Comparison of ENCODE assay signal across 25 mouse cellular contexts in genomic region chr13:115595126-115595671, GRCm38 (mm10).
"Had no signal": no experiment of that assay in that cellular context is flagged by ENCODE, and none has a peak within 500 bp of the region (broad histone marks: within the 10 kb centered on the region; RNA-seq: fewer than 3 reads in every experiment).

No protein-coding gene starts in this region.

- H3K9ac ChIP-seq: heart, embryonic 13.5 days; heart, embryonic 15.5 days; hindbrain, embryonic 13.5 days; hindbrain, embryonic 15.5 days; kidney, embryonic 15.5 days; limb, embryonic 13.5 days; limb, embryonic 15.5 days had no signal

- H3K36me3 ChIP-seq: heart, embryonic 13.5 days; heart, embryonic 15.5 days; hindbrain, embryonic 13.5 days; hindbrain, embryonic 15.5 days; kidney, embryonic 15.5 days; limb, embryonic 13.5 days; limb, embryonic 15.5 days had no signal

- DNase-seq: gastrocnemius, postnatal 14 days; gastrocnemius, postnatal 36 days; heart, adult 11 months; heart, adult 2 months; heart, postnatal 14 days; heart, postnatal 36 days; kidney, adult 11 months; kidney, adult 2 months; kidney, adult 9 months; kidney, postnatal 14 days; kidney, postnatal 36 days; layer of hippocampus, adult 9-11 months; layer of hippocampus, postnatal 36 days; left cerebral cortex, postnatal 4 days had no signal

- H3K4me3 ChIP-seq: heart, adult 2 months; heart, embryonic 13.5 days; heart, embryonic 15.5 days; hindbrain, embryonic 13.5 days; hindbrain, embryonic 15.5 days; kidney, embryonic 15.5 days; limb, embryonic 13.5 days; limb, embryonic 15.5 days had no signal

- H3K4me2 ChIP-seq: heart, embryonic 11.5 days; heart, embryonic 13.5 days; heart, embryonic 15.5 days; hindbrain, embryonic 13.5 days; hindbrain, embryonic 15.5 days; kidney, embryonic 15.5 days; limb, embryonic 13.5 days; limb, embryonic 15.5 days had no signal

- H3K9me3 ChIP-seq: heart, embryonic 13.5 days; heart, embryonic 15.5 days; hindbrain, embryonic 13.5 days; hindbrain, embryonic 15.5 days; kidney, embryonic 15.5 days; limb, embryonic 13.5 days; limb, embryonic 15.5 days had no signal

- H3K27me3 ChIP-seq: heart, embryonic 13.5 days; heart, embryonic 15.5 days; hindbrain, embryonic 13.5 days; hindbrain, embryonic 15.5 days; kidney, embryonic 15.5 days; limb, embryonic 13.5 days; limb, embryonic 15.5 days had no signal

- H3K4me1 ChIP-seq: heart, embryonic 13.5 days; heart, embryonic 15.5 days; hindbrain, embryonic 13.5 days; hindbrain, embryonic 15.5 days; kidney, embryonic 15.5 days; limb, embryonic 13.5 days; limb, embryonic 15.5 days had no signal

- H3K27ac ChIP-seq: heart, adult 2 months; heart, embryonic 13.5 days; heart, embryonic 15.5 days; hindbrain, embryonic 13.5 days; hindbrain, embryonic 15.5 days; hindbrain, postnatal 0 days; kidney, embryonic 15.5 days; kidney, postnatal 0 days; limb, embryonic 13.5 days; limb, embryonic 15.5 days had no signal

- ATAC-seq: forebrain, embryonic 16.5 days; hindbrain, postnatal 0 days had no signal
